ENCODE assay signal across 8 mouse cellular contexts in genomic region chr3:20034719-20035404, GRCm38 (mm10). TPM values are rescaled to one million over a fixed set of nuclear protein-coding genes. Genes with fewer than 3 reads are reported as not detected.
DNase-seq lines count a peak whose midpoint lies in the region; ATAC-seq and TF ChIP-seq lines count a peak whose summit lies in the region.

Hps3 (minus strand) TSS chr3:20035315.

- no peaks in the 10 kb centered on the region for H3K9me3 ChIP-seq in MEL (replicated peaks; ENCODE audit: insufficient read depth, low read length)
- H3K9me3 ChIP-seq in lung, postnatal 0 days (ENCODE audit: low read length), result no peaks in the 10 kb centered on the region

- TF ChIP-seq RAD21 in MEL (IDR thresholded peaks at IDR 0.05; ENCODE audit: low read depth, low read length), result no peak

- H3K4me1 ChIP-seq in MEL (ENCODE audit: control insufficient read depth in 1 of 2, insufficient read depth in 2 of 2, low read length in 2 of 2), result peaks cover 20 to 21% of the 10 kb centered on the region in 2 experiments
- H3K4me1 ChIP-seq in cerebellum, adult 2 months (ENCODE audit: control insufficient read depth, insufficient read depth, low read length), result no peaks in the 10 kb centered on the region; the same call in 1 of the 2 replicates
- peaks cover 3% of the 10 kb centered on the region; the same call in 1 of the 2 replicates for H3K4me1 ChIP-seq in lung, postnatal 0 days (ENCODE audit: insufficient read depth, low read depth, low read length)

- no peaks in the 10 kb centered on the region for H3K27me3 ChIP-seq in MEL (ENCODE audit: control insufficient read depth in 1 of 2, insufficient read depth in 2 of 2, low read length in 2 of 2)
- H3K27me3 ChIP-seq in cerebellum, adult 2 months (ENCODE audit: control insufficient read depth, insufficient read depth, low read length), result no peaks in the 10 kb centered on the region
- H3K27me3 ChIP-seq in lung, postnatal 0 days (replicated peaks; ENCODE audit: insufficient read depth, low read length), result no peaks in the 10 kb centered on the region

- under 1% methylated on average over 47 of the region's 47 CpGs for WGBS in cerebellum, adult 2 months
- 0% methylated on average over 41 of the region's 47 CpGs for WGBS in lung, postnatal 0 days

- ATAC-seq in hematopoietic stem cell, adult 5-6 weeks (replicated peaks in 1 of 2; ENCODE audit: insufficient read depth in 1 of 2, low FRiP score in 2 of 2, low TSS enrichment in 1 of 2, low read depth in 1 of 2, poor library complexity in 2 of 2, severe bottlenecking in 2 of 2), result peak; percentile 97 to 99
- peak; percentile 99 for ATAC-seq in lung, postnatal 0 days

- H3K27ac ChIP-seq in MEL (ENCODE audit: control insufficient read depth, low read depth, low read length), result peak within 1 kb of the TSS; percentile 41
- peak within 1 kb of the TSS; percentile 5; the same call in 1 of the 2 replicates for H3K27ac ChIP-seq in cerebellum, adult 2 months (ENCODE audit: insufficient read depth, low read length)
- H3K27ac ChIP-seq in lung, postnatal 0 days (ENCODE audit: low read length), result peak within 1 kb of the TSS; percentile 77

- peak within 1 kb of the TSS; percentile 69 for H3K4me3 ChIP-seq in MEL (ENCODE audit: control insufficient read depth in 1 of 2, insufficient read depth in 1 of 2, low read depth in 2 of 2, low read length in 2 of 2)
- peak within 1 kb of the TSS; percentile 63 for H3K4me3 ChIP-seq in cerebellum, adult 2 months (replicated peaks; ENCODE audit: insufficient read depth, low read depth, low read length)
- peak within 1 kb of the TSS; percentile 79 for H3K4me3 ChIP-seq in lung, postnatal 0 days (ENCODE audit: low read depth, low read length)

- TF ChIP-seq CTCF in MEL (IDR thresholded peaks at IDR 0.05 in 2 of 3, conservative IDR thresholded peaks at IDR 0.05 in 1 of 3; ENCODE audit: control insufficient read depth in 1 of 3, insufficient read depth in 1 of 3, low read depth in 2 of 3, low read length in 3 of 3, poor library complexity in 1 of 3, severe bottlenecking in 1 of 3), result no peak
- TF ChIP-seq CTCF in cerebellum, adult 2 months (IDR thresholded peaks at IDR 0.05; ENCODE audit: borderline replicate concordance, insufficient read depth, low read depth, low read length), result no peak
- no peak; the same call in 1 of the 2 replicates for TF ChIP-seq CTCF in lung, postnatal 0 days (IDR thresholded peaks at IDR 0.05)

- H3K36me3 ChIP-seq in MEL (ENCODE audit: control insufficient read depth in 1 of 2, insufficient read depth in 2 of 2, low read length in 2 of 2), result peaks cover 0 to 29% of the 10 kb centered on the region in 2 experiments; a peak in 3 of 4 replicates
- H3K36me3 ChIP-seq in lung, postnatal 0 days (ENCODE audit: insufficient read depth, low read length), result no peaks in the 10 kb centered on the region

- peak; percentile 95 for DNase-seq in MEL (ENCODE audit: low read depth, low spot score)
- DNase-seq in cerebellum, adult 2 months, result peak; percentile 88 to 89
- peak; percentile 78 for DNase-seq in forelimb bud, embryonic 11.5 days (ENCODE audit: low read depth, low spot score)
- peak; percentile 90 for DNase-seq in layer of hippocampus, adult 9-11 months
- DNase-seq in lung, postnatal 0 days (ENCODE audit: low spot score), result peak; percentile 93
- peak; percentile 63 for DNase-seq in ovary, postnatal 14 days (ENCODE audit: low spot score)
- peak; percentile 89 for DNase-seq in thymus, postnatal 14 days

- peak within 1 kb of the TSS; percentile 68 for H3K4me2 ChIP-seq in lung, postnatal 0 days (replicated peaks; ENCODE audit: low read depth, low read length)

- no peak for TF ChIP-seq EP300 in MEL (IDR thresholded peaks at IDR 0.05; ENCODE audit: low read depth in 1 of 2, low read length in 2 of 2)
- TF ChIP-seq EP300 in lung, postnatal 0 days (IDR thresholded peaks at IDR 0.05), result no peak

- peaks cover 11% of the 10 kb centered on the region for H3K79me2 ChIP-seq in MEL (ENCODE audit: control insufficient read depth, insufficient read depth, low read length, poor library complexity)

- peak within 1 kb of the TSS; percentile 79 for H3K9ac ChIP-seq in MEL (ENCODE audit: control insufficient read depth, low read depth, low read length, poor library complexity, severe bottlenecking)
- H3K9ac ChIP-seq in lung, postnatal 0 days (replicated peaks; ENCODE audit: low read depth), result peak within 1 kb of the TSS; percentile 45; the same call in 1 of the 2 replicates

- TF ChIP-seq POLR2A in MEL (IDR thresholded peaks at IDR 0.05; ENCODE audit: control insufficient read depth in 1 of 2, insufficient read depth in 1 of 2, low read depth in 1 of 2, low read length in 2 of 2, poor library complexity in 1 of 2), result peak; percentile 95 to 97
- TF ChIP-seq POLR2A in cerebellum, adult 2 months (IDR thresholded peaks at IDR 0.05; ENCODE audit: borderline replicate concordance, insufficient read depth, low read length), result peak; percentile 84

TF ChIP-seq in MEL, 35 proteins besides CTCF, POLR2A, EP300 and RAD21:
- TF ChIP-seq MXI1 (IDR thresholded peaks at IDR 0.05; ENCODE audit: low read depth, low read length), result peak; percentile 92
- TF ChIP-seq TAL1 (IDR thresholded peaks at IDR 0.05; ENCODE audit: low read length), result no peak
- no peak for TF ChIP-seq MYC (IDR thresholded peaks at IDR 0.05; ENCODE audit: low read depth, low read length)
- peak; percentile 74 for TF ChIP-seq ZMIZ1 (IDR thresholded peaks at IDR 0.05; ENCODE audit: low read depth, low read length)
- TF ChIP-seq SIN3A (IDR thresholded peaks at IDR 0.05; ENCODE audit: low read length), result peak; percentile 92
- TF ChIP-seq USF2 (IDR thresholded peaks at IDR 0.05; ENCODE audit: borderline replicate concordance in 1 of 2, insufficient read depth in 1 of 2, low read depth in 1 of 2, low read length in 2 of 2), result peak; percentile 71 to 86
- TF ChIP-seq KAT2A (conservative IDR thresholded peaks at IDR 0.05; ENCODE audit: low read depth, low read length), result no peak; the same call in 1 of the 2 replicates
- TF ChIP-seq NRF1 (IDR thresholded peaks at IDR 0.05; ENCODE audit: insufficient read depth, low read depth, low read length, poor library complexity, severe bottlenecking), result peak; percentile 65
- peak; percentile 85 for TF ChIP-seq ELF1 (IDR thresholded peaks at IDR 0.05; ENCODE audit: low read depth, low read length)
- peak; percentile 89 for TF ChIP-seq NELFE (IDR thresholded peaks at IDR 0.05; ENCODE audit: low read depth, low read length)
- 0 out of 2 replicates have a peak, but pooled peaks have one; percentile 36 for TF ChIP-seq UBTF (IDR thresholded peaks at IDR 0.05; ENCODE audit: borderline replicate concordance, insufficient read depth, low read depth, low read length)
- peak; percentile 98 for TF ChIP-seq USF1 (IDR thresholded peaks at IDR 0.05; ENCODE audit: low read depth, low read length)
- TF ChIP-seq MYB (IDR thresholded peaks at IDR 0.05; ENCODE audit: low read depth, low read length), result no peak
- TF ChIP-seq HCFC1 (IDR thresholded peaks at IDR 0.05; ENCODE audit: low read depth, low read length), result peak; percentile 83
- TF ChIP-seq BHLHE40 (IDR thresholded peaks at IDR 0.05; ENCODE audit: borderline replicate concordance, low read depth, low read length), result peak; percentile 87
- peak; percentile 85 for TF ChIP-seq MAX (IDR thresholded peaks at IDR 0.05; ENCODE audit: low read length)
- TF ChIP-seq POLR2AphosphoS2 (IDR thresholded peaks at IDR 0.05; ENCODE audit: low read length), result peak; percentile 87; the same call in 1 of the 2 replicates
- TF ChIP-seq TBP (IDR thresholded peaks at IDR 0.05; ENCODE audit: low read depth, low read length), result peak; percentile 45; the same call in 1 of the 2 replicates
TF ChIP-seq in MEL: peak in this region for 14.

RNA-seq across cellular contexts. Expression of gene Hps3, which starts in this region (rescaled TPM):
- 7.0 and 9.2 TPM in 2 replicates for total RNA-seq in MEL (2012; rRNA removed)
- 10 to 100 TPM in 1 of 2 experiments, not detected in 1; 10.5 TPM for polyA plus RNA-seq in MEL (2012; ENCODE audit: insufficient read depth in 1 of 2, insufficient read length in 2 of 2, low read depth in 1 of 2, low replicate concordance in 2 of 2, missing spikeins in 1 of 2)
- 17.4 and 18.4 TPM in 2 replicates for polyA plus RNA-seq in cerebellum, adult 2 months (2012; rRNA removed)
- total RNA-seq in hematopoietic stem cell, adult 5-6 weeks (2017), result 27.1 and 37.0 TPM in 2 replicates
- 10.1 and 10.8 TPM in 2 replicates for polyA plus RNA-seq in lung, postnatal 0 days (2015; fragmentation: Nextera tagmentation; extraction: Ambion mirVana)

Comparison
In these comparisons a context has a peak if more than half of its experiments do, and no peak if none do; other contexts are left out.
1. Peak in every context shown above with its lines: DNase-seq, ATAC-seq, H3K4me3 ChIP-seq and H3K27ac ChIP-seq.
2. H3K27ac ChIP-seq: peak in every context shown above with its lines; median percentile 77 in lung, postnatal 0 days; 41 in MEL; 5 in cerebellum, adult 2 months.